Mouse (Mus musculus) heart, postnatal 25 days (tissue): ENCODE data around the gene Pcbp2. TPM values are rescaled to one million over a fixed set of nuclear protein-coding genes. Genes with fewer than 3 reads are reported as not detected.

Source experiments
- DNase-seq: peaks from one replicate; pipeline ENCODE4 v3.0.0; 2022; ENCODE audit warnings: low spot score
- intact Hi-C: fragments of 180-260 bp; cut with DNase I; formaldehyde crosslinking; loops from one replicate; pipeline ENCODE4 v1.15.1; 2025
- total RNA-seq, 2 experiments: library from RNA; stranded (reverse); gene quantifications; 2 replicates each; pipeline ENCODE4 v1.2.3; 2021

Gene Pcbp2
- total RNA-seq, 2 experiments from 2014 or later = 458 to 504 TPM

DNA sequence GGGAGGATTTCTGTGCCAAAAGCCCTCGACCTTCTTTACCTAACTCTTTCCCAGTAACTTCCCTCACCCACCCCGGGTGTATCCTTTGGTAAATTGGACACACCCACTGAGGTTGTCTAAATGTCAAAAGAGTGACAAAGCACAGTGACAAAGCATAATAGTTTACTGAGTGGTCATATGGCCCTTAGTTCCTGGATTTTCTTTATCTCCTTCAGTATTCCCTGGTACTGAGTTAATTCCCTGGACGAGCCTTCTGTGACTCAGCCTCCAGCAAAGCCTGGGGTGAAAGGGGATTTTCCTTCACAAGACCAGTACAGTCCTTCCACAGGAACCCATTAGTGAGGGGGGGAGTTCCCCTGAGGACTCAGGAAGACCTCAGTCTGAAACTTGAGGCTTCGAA is 9.4 kb upstream of the Pcbp2 start:
- intact Hi-C loops = no loop called here
- no peak for DNase-seq

DNA sequence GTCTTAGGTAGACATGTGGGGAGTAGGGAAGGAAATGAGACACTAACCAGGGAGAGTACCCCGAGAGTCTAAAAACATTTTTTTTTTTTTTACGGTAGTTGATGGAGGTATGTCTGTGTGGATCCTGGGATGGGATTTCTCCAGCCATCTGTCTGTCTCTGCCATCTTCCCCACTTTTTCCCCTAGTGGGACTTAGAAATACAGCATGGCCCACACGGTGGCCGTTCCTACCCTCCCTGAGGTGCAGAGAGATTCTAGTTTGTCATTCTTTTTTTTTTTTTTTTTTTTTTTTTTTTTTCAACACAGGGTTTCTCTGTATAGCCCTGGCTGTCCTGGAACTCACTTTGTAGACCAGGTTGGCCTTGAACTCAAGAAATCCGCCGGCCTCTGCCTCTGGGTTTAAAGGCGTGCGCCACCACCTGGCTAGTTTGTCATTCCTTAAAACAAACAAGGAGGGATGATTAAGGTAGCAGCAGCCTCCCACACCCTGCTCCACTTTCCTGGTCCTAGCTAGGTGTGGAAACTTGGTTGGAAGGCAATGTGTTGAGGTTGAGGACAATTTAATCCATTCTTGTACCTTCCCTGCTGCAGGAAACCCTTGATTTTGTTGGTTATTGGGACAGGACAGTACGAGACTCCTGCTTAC is 8.8 kb upstream of the Pcbp2 start:
- intact Hi-C loops = no loop called here
- DNase-seq = no peak

GRCm38 (mm10) chr15:102463666-102464065 is 6.7 kb upstream of the Pcbp2 start:
- DNase-seq = no peak
- intact Hi-C loops = no loop called here

DNA sequence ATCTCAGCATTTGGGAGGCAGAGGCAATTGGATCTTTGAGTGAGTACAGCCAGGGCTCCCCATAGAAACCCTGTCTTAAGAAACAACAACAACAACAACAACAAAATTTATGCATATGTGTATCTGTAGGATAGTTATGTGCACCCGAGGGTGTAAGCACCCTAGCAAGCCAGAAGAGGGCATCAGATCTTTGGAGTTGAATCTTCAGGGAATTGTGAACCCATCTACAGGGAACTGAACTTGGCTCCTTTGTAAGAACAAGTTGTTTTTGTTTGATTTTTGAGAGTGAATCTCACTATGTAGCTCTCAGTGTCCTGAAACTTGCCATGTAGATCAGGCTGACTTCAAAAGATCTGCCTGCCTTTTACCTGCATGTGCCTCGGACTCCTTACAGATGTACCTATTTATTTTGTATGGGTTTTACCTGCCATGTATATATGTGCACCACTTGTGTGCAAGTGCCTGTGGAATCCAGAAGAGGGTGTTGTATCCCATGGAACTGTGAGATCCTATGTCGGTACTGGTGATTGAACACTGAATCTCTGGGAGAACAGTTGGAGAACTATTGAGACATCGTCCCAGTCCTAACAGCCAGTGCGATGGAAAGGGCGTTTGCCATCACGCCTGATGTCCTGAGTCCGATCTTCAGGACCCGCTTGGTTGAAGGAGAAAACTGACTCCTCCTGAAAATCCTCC is 1.5 kb upstream of the Pcbp2 start:
- DNase-seq = no peak
- intact Hi-C loops = no loop called here

GRCm38 (mm10) chr15:102470605-102471294 is 411 bp downstream of the Pcbp2 start:
- intact Hi-C loops = loop anchor here (2.0 kb wide), 1 partner anchor 48 kb away; the partner anchor contains the start of gene Tarbp2
- peak; percentile 62 for DNase-seq

GRCm38 (mm10) chr15:102471295-102471645 is 931 bp downstream of the Pcbp2 start:
- intact Hi-C loops = loop anchor here (2.0 kb wide), 1 partner anchor 48 kb away; the partner anchor contains the start of gene Tarbp2
- DNase-seq = no peak

GRCm38 (mm10) chr15:102471727-102472126 is 1.4 kb downstream of the Pcbp2 start:
- intact Hi-C loops = loop anchor here (2.0 kb wide), 1 partner anchor 47 kb away; the partner anchor contains the start of gene Tarbp2
- no peak for DNase-seq

DNA sequence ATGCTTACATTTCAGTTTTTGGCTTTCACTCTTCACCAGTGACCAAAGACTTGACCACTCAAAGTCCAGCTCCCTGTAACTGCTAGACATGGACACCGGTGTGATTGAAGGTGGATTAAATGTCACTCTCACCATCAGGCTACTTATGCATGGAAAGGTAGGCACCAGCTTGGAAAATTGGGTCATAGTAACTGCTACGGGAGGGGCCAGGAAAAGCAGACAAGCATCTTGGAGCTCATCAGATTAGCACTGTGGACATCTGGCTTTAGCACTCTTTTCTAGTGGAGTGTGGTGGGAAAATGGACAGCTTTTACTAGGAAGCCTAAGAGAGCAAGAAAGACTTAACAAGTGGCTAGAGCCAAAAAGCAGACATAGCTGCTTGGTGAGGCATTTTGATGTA is 2.9 kb downstream of the Pcbp2 start:
- DNase-seq = no peak
- intact Hi-C loops = loop anchor here (1.0 kb wide), 1 partner anchor 13 kb away; no protein-coding TSS in a partner anchor

DNA sequence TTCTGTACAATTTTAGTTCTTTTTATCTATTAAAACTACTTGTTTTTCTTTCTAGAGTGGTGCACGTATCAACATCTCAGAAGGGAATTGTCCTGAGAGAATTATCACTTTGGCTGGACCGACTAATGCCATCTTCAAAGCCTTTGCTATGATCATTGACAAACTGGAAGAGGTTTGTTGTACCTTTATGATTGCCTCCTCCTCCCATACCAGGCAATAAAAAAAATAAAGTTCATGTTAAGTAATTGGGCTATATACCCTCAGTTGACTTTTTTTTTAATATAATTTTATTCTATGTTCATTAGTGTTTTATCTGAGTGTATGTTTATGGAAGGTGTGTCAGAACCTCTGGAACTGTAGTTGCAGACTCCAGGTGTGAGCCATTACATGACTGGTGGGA is 4.2 kb downstream of the Pcbp2 start:
- intact Hi-C loops = no loop called here
- DNase-seq = no peak

DNA sequence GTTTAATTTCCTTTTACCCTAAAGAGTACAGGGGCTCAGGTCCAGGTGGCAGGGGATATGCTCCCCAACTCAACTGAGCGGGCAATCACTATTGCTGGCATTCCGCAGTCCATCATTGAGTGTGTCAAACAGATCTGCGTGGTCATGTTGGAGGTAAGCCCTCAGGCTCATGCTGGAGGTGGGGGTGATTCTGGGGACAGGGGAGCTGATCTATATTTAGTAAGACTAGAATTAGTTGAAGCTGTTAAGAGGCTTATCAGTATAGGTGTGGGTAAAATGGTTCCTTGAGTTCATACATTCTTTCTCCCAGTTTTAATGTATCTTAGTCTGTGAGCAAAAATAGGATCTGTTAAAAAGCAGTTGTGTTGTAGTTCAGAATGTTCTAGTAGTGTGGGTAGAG is 12.8 kb downstream of the Pcbp2 start:
- no peak for DNase-seq
- intact Hi-C loops = no loop called here

DNA sequence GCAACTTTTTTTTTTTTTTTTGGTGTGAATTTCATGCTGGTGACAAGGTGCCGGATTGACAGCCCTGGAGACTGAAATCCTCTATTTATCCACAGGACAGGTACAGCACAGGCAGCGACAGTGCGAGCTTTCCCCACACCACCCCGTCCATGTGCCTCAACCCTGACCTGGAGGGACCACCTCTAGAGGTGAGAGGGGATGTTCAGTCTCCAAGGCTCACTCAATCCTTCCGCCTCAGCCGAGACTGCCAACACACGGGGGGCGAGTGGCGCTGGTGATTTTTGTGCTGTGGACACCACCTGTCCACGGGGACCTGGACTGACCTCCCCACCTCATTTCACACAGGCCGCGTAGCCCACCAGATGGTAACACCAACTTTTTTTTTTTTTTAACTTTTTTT is 15.5 kb downstream of the Pcbp2 start:
- intact Hi-C loops = loop anchor here (1.0 kb wide), 1 partner anchor 13 kb away; no protein-coding TSS in a partner anchor

GRCm38 (mm10) chr15:102487664-102488063 is 17.3 kb downstream of the Pcbp2 start:
- no peak for DNase-seq
- intact Hi-C loops = no loop called here

More for the DNA sequence above, 15.5 kb downstream of the Pcbp2 start:
- no peak for DNase-seq

GRCm38 (mm10) chr15:102498322-102498721 is 28.0 kb downstream of the Pcbp2 start:
- intact Hi-C loops = no loop called here
- no peak for DNase-seq

DNA sequence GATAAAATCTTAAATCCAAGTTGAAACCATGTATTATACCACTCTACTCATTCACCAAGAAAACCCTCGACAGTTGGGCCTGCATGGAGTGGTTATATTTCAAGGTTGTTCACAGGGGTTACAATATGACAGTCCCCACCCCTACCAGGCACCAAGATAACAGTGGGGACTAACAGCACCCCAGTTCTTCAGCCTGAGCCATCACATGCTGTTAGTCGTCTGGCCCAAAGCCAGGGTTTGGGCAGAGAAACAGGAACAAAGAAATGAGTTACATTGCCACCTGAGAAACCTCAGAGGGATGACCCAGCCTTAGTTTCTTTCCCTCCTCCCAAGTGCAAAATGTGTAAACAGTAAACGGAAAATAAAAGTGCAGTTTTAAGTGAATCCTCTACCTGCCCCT is 29.0 kb downstream of the Pcbp2 start:
- intact Hi-C loops = no loop called here
- no peak for DNase-seq

- no peak for DNase-seq
- intact Hi-C loops = no loop called here
Observed at GRCm38 (mm10) chr15:102499851-102500250, 29.5 kb downstream of the Pcbp2 start.

GRCm38 (mm10) chr15:102500479-102500878 is 30.1 kb downstream of the Pcbp2 start:
- intact Hi-C loops = no loop called here
- no peak for DNase-seq

DNA sequence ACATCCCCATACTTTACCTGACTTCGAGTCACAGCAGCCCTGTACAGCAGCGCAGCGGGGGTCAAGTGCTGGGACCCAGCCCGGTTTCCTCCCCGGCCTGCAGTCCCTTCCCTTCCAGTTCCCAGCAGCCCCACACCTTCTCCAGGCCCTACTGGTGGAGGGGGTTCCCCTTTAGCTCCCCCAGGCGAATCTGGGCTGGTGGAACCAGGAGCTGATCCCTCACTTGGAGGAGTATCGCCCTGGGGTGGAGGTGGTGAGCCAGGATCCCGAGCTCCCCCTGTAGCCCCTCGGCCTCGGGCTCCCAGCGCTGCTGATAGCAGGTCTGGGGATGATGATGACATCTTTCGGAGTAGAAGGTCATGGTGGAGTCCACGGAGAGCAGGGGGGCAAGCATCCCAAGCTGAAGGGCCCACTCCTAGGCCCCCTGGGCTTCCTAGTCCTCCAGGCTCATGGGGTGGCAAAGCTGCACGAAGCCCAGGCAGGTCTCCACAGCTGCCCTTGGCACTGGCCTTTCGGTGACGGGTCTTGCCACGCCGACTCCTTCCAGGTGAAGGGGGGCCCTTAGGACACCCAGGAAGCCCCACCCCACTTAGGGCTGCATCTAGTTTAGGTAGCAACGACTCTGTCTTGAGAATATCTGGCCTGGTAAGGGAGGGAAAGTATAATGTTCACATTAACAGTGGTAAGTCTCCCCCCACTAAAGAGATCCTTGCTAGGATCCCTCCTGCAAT is 30.9 kb downstream of the Pcbp2 start:
- DNase-seq = no peak

DNA sequence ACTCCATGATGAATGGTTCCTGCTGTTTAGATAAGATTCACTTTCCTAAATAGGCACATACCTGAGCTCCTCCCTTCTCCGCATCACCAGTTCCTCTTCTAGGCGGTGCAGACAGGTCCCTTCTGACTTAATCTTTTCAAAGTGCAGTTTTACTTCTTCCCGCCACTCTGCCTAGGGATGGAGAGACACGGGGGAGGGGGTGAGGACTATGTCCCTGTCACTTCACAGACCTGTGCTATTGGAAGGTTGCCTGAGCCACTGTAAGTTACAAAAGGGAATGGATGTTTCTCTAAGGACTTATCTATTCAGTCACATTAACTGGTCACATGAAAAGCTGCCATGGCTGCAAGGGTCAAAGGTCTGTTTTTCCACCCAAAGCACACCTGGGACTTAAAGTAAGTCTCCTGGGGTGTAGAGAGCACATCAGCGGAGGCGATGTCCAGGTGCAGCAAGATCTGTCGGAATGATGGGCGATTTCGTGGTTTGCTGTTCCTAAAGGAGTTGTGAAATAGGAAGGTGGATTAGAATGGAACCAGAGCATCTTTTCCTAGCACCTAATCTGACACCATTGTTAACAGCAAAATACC is 32.0 kb downstream of the Pcbp2 start:
- no peak for DNase-seq
- intact Hi-C loops = no loop called here

More for the DNA sequence above, 30.9 kb downstream of the Pcbp2 start:
- intact Hi-C loops = no loop called here

DNA sequence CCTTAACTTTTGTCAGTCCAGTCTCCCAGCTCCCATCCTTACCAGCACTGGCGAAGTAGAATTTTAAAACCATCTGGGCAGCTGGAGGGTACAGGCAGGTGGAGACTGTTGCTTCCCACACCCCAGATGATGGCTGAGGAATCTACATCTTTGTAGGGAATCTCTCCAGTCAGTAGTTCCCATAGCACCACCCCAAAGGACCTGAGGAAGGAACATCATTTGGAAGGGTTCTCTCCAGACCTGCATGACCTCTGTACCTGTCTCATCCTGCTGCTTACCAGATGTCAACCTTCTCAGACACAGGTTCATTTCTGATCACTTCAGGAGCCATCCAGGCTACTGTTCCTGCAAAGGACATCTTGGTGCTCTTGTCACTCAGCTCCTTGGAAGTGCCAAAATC is 33.1 kb downstream of the Pcbp2 start, which contains the start of gene Gm10337:
TSS of gene Gm10337 (plus strand) at position 276 of the 400 bp plus-strand sequence.
- intact Hi-C loops = no loop called here
- DNase-seq = no peak
